Mouse (Mus musculus): ENCODE data around the gene Iqgap1. TPM values are rescaled to one million over a fixed set of nuclear protein-coding genes. Genes with fewer than 3 reads are reported as not detected.

Gene Iqgap1
- polyA plus RNA-seq, 1 experiment = 284 TPM

GRCm38 (mm10) chr7:80711496-80711895 is 114.3 kb downstream of the Iqgap1 start:
- H3K4me1 ChIP-seq (ENCODE audit: control insufficient read depth, insufficient read depth, low read length) = peaks cover 26% of the 10 kb centered on the region
- H3K27ac ChIP-seq (ENCODE audit: insufficient read depth, low read depth, low read length) = no peak overlapping the region
- TF ChIP-seq POLR2A (IDR thresholded peaks at IDR 0.05; ENCODE audit: borderline replicate concordance, low read depth, low read length) (no peak), CTCF (IDR thresholded peaks at IDR 0.05; ENCODE audit: low read depth, low read length) (no peak)
- H3K4me3 ChIP-seq (ENCODE audit: insufficient read depth, low read length) = no peak overlapping the region

GRCm38 (mm10) chr7:80710333-80710732 is 115.4 kb downstream of the Iqgap1 start:
- TF ChIP-seq CTCF (IDR thresholded peaks at IDR 0.05; ENCODE audit: low read depth, low read length) (no peak), POLR2A (IDR thresholded peaks at IDR 0.05; ENCODE audit: borderline replicate concordance, low read depth, low read length) (no peak)
- no peak overlapping the region for H3K27ac ChIP-seq (ENCODE audit: insufficient read depth, low read depth, low read length)
- peaks cover 23% of the 10 kb centered on the region for H3K4me1 ChIP-seq (ENCODE audit: control insufficient read depth, insufficient read depth, low read length)
- no peak overlapping the region for H3K4me3 ChIP-seq (ENCODE audit: insufficient read depth, low read length)

- Histone ChIP-seq H3K27ac (ENCODE audit: insufficient read depth, low read depth, low read length) (no peak overlapping the region), H3K4me1 (ENCODE audit: control insufficient read depth, insufficient read depth, low read length) (peaks cover 9% of the 10 kb centered on the region), H3K4me3 (ENCODE audit: insufficient read depth, low read length) (no peak overlapping the region)
- TF ChIP-seq CTCF (IDR thresholded peaks at IDR 0.05; ENCODE audit: low read depth, low read length) (no peak), POLR2A (IDR thresholded peaks at IDR 0.05; ENCODE audit: borderline replicate concordance, low read depth, low read length) (no peak)
These were observed 121.7 kb downstream of the Iqgap1 start for GRCm38 (mm10) chr7:80704066-80704465.

- no peak overlapping the region for H3K4me3 ChIP-seq (ENCODE audit: insufficient read depth, low read length)
- no peak overlapping the region for H3K27ac ChIP-seq (ENCODE audit: insufficient read depth, low read depth, low read length)
- peaks cover 9% of the 10 kb centered on the region for H3K4me1 ChIP-seq (ENCODE audit: control insufficient read depth, insufficient read depth, low read length)
- TF ChIP-seq CTCF (IDR thresholded peaks at IDR 0.05; ENCODE audit: low read depth, low read length) = no peak
These were observed 123.3 kb downstream of the Iqgap1 start for GRCm38 (mm10) chr7:80702510-80702909.

GRCm38 (mm10) chr7:80699709-80700108 is 126.1 kb downstream of the Iqgap1 start:
- TF ChIP-seq CTCF (IDR thresholded peaks at IDR 0.05; ENCODE audit: low read depth, low read length) = no peak
- TF ChIP-seq POLR2A (IDR thresholded peaks at IDR 0.05; ENCODE audit: borderline replicate concordance, low read depth, low read length) = no peak
- no peak overlapping the region for H3K27ac ChIP-seq (ENCODE audit: insufficient read depth, low read depth, low read length)
- peaks cover 22% of the 10 kb centered on the region for H3K4me1 ChIP-seq (ENCODE audit: control insufficient read depth, insufficient read depth, low read length)
- no peak overlapping the region for H3K4me3 ChIP-seq (ENCODE audit: insufficient read depth, low read length)

- TF ChIP-seq CTCF (IDR thresholded peaks at IDR 0.05; ENCODE audit: low read depth, low read length) = no peak
- no peak for TF ChIP-seq POLR2A (IDR thresholded peaks at IDR 0.05; ENCODE audit: borderline replicate concordance, low read depth, low read length)
- Histone ChIP-seq H3K4me1 (ENCODE audit: control insufficient read depth, insufficient read depth, low read length) (peaks cover 22% of the 10 kb centered on the region), H3K27ac (ENCODE audit: insufficient read depth, low read depth, low read length) (no peak overlapping the region), H3K4me3 (ENCODE audit: insufficient read depth, low read length) (no peak overlapping the region)
These were observed 126.8 kb downstream of the Iqgap1 start for GRCm38 (mm10) chr7:80698940-80699339.

- Histone ChIP-seq H3K4me1 (ENCODE audit: control insufficient read depth, insufficient read depth, low read length) (peaks cover 22% of the 10 kb centered on the region), H3K27ac (ENCODE audit: insufficient read depth, low read depth, low read length) (no peak overlapping the region), H3K4me3 (ENCODE audit: insufficient read depth, low read length) (no peak overlapping the region)
- TF ChIP-seq POLR2A (IDR thresholded peaks at IDR 0.05; ENCODE audit: borderline replicate concordance, low read depth, low read length) (no peak), CTCF (IDR thresholded peaks at IDR 0.05; ENCODE audit: low read depth, low read length) (no peak)
These were observed 127.9 kb downstream of the Iqgap1 start for GRCm38 (mm10) chr7:80697859-80698258.

GRCm38 (mm10) chr7:80696903-80697302 is 128.9 kb downstream of the Iqgap1 start:
- Histone ChIP-seq H3K4me3 (ENCODE audit: insufficient read depth, low read length) (no peak overlapping the region), H3K27ac (ENCODE audit: insufficient read depth, low read depth, low read length) (no peak overlapping the region), H3K4me1 (ENCODE audit: control insufficient read depth, insufficient read depth, low read length) (peaks cover 22% of the 10 kb centered on the region)
- no peak for TF ChIP-seq POLR2A (IDR thresholded peaks at IDR 0.05; ENCODE audit: borderline replicate concordance, low read depth, low read length)
- no peak for TF ChIP-seq CTCF (IDR thresholded peaks at IDR 0.05; ENCODE audit: low read depth, low read length)

- peaks cover 22% of the 10 kb centered on the region for H3K4me1 ChIP-seq (ENCODE audit: control insufficient read depth, insufficient read depth, low read length)
- TF ChIP-seq CTCF (IDR thresholded peaks at IDR 0.05; ENCODE audit: low read depth, low read length) (no peak), POLR2A (IDR thresholded peaks at IDR 0.05; ENCODE audit: borderline replicate concordance, low read depth, low read length) (no peak)
- no peak overlapping the region for H3K4me3 ChIP-seq (ENCODE audit: insufficient read depth, low read length)
- no peak overlapping the region for H3K27ac ChIP-seq (ENCODE audit: insufficient read depth, low read depth, low read length)
These were observed 129.4 kb downstream of the Iqgap1 start for GRCm38 (mm10) chr7:80696334-80696733.

GRCm38 (mm10) chr7:80692472-80692871 is 133.3 kb downstream of the Iqgap1 start:
- Histone ChIP-seq H3K4me1 (ENCODE audit: control insufficient read depth, insufficient read depth, low read length) (peaks cover 19% of the 10 kb centered on the region), H3K27ac (ENCODE audit: insufficient read depth, low read depth, low read length) (no peak overlapping the region), H3K4me3 (ENCODE audit: insufficient read depth, low read length) (no peak overlapping the region)
- TF ChIP-seq POLR2A (IDR thresholded peaks at IDR 0.05; ENCODE audit: borderline replicate concordance, low read depth, low read length) (no peak), CTCF (IDR thresholded peaks at IDR 0.05; ENCODE audit: low read depth, low read length) (no peak)

GRCm38 (mm10) chr7:80691131-80691530 is 134.6 kb downstream of the Iqgap1 start:
- no peak overlapping the region for H3K4me3 ChIP-seq (ENCODE audit: insufficient read depth, low read length)
- no peak overlapping the region for H3K27ac ChIP-seq (ENCODE audit: insufficient read depth, low read depth, low read length)
- peaks cover 15% of the 10 kb centered on the region for H3K4me1 ChIP-seq (ENCODE audit: control insufficient read depth, insufficient read depth, low read length)
- TF ChIP-seq POLR2A (IDR thresholded peaks at IDR 0.05; ENCODE audit: borderline replicate concordance, low read depth, low read length) = no peak
- no peak for TF ChIP-seq CTCF (IDR thresholded peaks at IDR 0.05; ENCODE audit: low read depth, low read length)
